Mouse (Mus musculus) frontal cortex, postnatal 14 days (tissue): ENCODE measurements at regions not wholly inside any gene's neighbourhood (a gene's known extent, or its start where the extent isn't known, plus 50 kb on each side); places are given as distances from the start of the nearest gene placed in this dataset.

Experiments
- DNase-seq, 2 experiments: peaks; one replicate each; pipeline ENCODE4 v3.0.0; 2022; ENCODE audit warnings: low spot score in 2 of 2

- DNase-seq = no peak
These were observed 88.7 kb upstream of the Hdac4 start for GRCm38 (mm10) chr1:92284155-92284554.

- DNase-seq = no peak
These were observed 81.8 kb upstream of the Hdac4 start for GRCm38 (mm10) chr1:92277199-92277747.

- DNase-seq = no peak
These were observed 79.9 kb upstream of the Hdac4 start for GRCm38 (mm10) chr1:92275388-92275787.

GRCm38 (mm10) chr1:92273760-92274159 lies 78.3 kb upstream of the Hdac4 start:
- DNase-seq = no peak

- DNase-seq = no peak
These were observed 76.3 kb upstream of the Hdac4 start for GRCm38 (mm10) chr1:92271676-92272291.

- no peak for DNase-seq
These were observed 75.1 kb upstream of the Hdac4 start for GRCm38 (mm10) chr1:92270486-92271058.

- DNase-seq = peak in 1 of 2 experiments; percentile 13
These were observed 74.0 kb upstream of the Hdac4 start for GRCm38 (mm10) chr1:92269464-92269863.

- no peak for DNase-seq
These were observed 69.4 kb upstream of the Hdac4 start for GRCm38 (mm10) chr1:92264941-92265340.

- no peak for DNase-seq
These were observed 64.4 kb upstream of the Hdac4 start for GRCm38 (mm10) chr1:92259715-92260392.

- DNase-seq = no peak
These were observed 62.5 kb upstream of the Hdac4 start for GRCm38 (mm10) chr1:92258026-92258425.

GRCm38 (mm10) chr1:92253086-92253485 lies 57.6 kb upstream of the Hdac4 start:
- DNase-seq = no peak

GRCm38 (mm10) chr1:92250594-92251463 lies 55.3 kb upstream of the Hdac4 start:
- no peak for DNase-seq
